Mouse (Mus musculus) R1 (cell line): ENCODE measurements around the gene Olfr1418.
"Not testable (repeated sequence)": the region's sequence is repeated elsewhere in the genome, so short reads cannot be mapped to it uniquely, and the experiment has no call there.

Source experiments
- DNase-seq: peaks from one replicate; pipeline ENCODE4 v3.0.0-alpha.2; 2018; ENCODE audit warnings: low read depth, low spot score

The Olfr1418 gene

DNA sequence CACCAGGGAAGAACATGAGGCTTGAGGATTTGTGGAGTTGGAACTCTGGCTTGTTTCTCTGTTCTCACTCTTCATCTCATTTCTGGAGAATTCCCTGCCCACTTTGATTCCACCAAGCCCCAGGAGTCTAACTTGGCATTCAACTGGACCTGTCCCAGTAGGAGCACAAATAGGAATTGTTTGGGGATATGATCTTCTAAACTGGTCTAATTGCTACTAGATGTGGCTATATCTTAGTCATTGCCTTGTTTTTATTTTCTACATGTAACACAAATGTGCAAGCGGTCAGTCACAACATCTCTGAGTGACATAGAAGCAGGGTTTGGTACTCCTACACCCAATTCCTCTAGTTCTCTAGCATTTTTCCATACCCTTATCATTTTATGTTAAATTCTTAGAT is at the start of gene Olfr1418:
Gene Olfr1418 (minus strand): TSS at position 101 of the 400 bp plus-strand sequence.
- no peak for DNase-seq

DNA sequence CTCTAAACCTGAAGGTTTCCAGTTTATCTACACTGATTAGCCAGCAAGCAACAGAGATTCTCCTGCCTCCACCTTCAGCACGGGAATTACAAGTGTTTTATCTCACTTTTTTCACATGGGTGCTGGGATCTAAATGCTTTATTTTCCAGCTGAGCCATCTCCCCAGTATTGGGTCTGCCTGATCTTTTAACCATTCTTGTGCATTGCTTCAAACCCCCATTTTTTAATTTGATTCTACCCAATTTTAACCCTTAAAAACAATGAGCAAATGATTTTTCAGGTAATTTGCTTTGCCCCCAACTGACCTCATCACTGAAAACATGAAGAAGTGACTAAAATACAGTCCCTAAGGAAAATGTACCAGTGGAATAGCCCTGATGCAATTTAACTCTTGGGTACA is 25.4 kb upstream of the Olfr1418 start, which contains the start of gene Olfr1420:
Gene Olfr1420 (plus strand): TSS at position 301 of the 400 bp plus-strand sequence.
- no peak for DNase-seq

DNA sequence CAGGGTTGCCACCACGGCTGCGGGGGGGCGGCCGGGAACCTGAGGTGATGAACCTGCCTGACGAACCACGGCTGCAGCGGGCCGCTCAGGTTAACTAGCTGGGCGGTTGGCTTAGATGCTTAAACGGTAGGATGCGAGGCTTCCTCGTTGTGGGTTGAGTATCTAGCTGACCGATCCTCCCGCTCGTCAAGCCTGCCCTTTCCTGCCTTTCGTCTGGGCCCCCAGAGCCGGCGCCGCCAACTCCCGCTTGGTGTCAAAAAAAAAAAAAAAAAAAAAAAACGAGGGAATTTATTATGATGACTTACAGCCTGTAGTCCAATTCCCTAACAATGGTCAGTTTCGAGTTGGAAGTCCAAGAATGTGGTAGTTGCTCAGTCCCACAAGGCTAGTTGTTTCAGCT is 17.5 kb upstream of the Olfr1418 start:
- not testable (repeated sequence) for DNase-seq

DNA sequence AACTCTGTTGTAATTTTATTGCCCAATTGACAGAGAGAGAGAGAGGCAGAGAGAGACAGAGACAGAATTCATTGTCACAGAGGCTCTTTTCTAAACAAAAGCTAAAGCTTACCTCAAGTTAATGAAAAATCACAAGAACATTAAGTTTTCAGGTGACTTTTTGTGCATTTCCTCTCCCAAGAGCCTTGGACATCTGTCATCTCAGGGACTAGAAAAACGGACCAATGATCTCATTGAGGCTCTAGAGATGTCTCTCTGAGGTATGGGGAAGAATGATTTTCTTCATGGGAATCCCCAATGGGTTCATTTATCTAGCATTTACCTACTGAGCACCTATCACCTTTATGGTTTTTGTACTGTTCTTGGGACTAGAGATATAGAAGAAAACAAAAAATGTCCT is 14.1 kb upstream of the Olfr1418 start, which contains the start of gene Olfr1419:
Gene Olfr1419 (minus strand): TSS at position 101 of the 400 bp plus-strand sequence.
- DNase-seq = no peak

- DNase-seq = peak; percentile 71
Measured at GRCm38 (mm10) chr19:11867837-11868236, 7.0 kb upstream of the Olfr1418 start.

- peak; percentile 13 for DNase-seq
Measured at GRCm38 (mm10) chr19:11856506-11856905, 4.4 kb downstream of the Olfr1418 start.

GRCm38 (mm10) chr19:11854821-11855220 is 6.0 kb downstream of the Olfr1418 start:
- DNase-seq = no peak

GRCm38 (mm10) chr19:11852652-11853051 is 8.2 kb downstream of the Olfr1418 start:
- peak; percentile 5 for DNase-seq

GRCm38 (mm10) chr19:11846333-11846732 is 14.5 kb downstream of the Olfr1418 start:
- no peak for DNase-seq

GRCm38 (mm10) chr19:11839119-11839518 is 21.7 kb downstream of the Olfr1418 start, which contains the start of gene Olfr1417:
Gene Olfr1417, minus strand, starts transcription at chr19:11839219.
- no peak for DNase-seq

DNA sequence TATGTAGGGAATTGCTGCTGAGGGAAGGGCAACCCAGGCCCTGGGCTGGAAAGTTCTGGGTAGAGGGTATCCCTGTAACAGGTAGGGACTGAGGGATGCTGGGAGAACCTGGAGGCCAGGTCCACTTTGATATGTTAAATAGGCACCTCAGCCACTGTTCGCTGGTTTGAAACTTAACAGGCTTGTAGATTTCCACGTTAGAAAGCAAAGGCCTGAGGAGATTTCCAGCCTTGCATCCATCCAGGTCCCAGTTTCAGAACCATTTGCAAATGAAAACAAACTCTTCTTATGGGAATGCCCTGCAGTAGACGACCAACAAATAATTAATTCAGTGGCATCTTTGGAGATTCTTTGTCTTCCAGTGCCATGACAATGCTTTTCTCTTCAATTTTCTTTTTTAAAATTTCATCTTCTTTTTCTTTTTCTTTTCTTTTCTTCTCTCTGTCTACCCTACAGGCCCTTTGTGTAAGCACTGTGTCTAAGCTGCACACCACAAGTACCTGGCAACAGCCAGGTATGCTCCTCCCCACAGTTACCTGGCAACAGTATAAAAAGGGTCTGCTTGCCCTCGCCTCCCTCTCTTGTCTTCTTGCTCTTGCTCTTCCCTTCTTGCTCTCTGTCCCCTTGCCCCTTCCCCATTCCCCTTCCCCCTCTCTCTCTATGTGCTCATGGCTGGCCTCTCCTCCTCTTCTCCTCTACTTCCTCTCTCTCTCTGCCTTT is 37.4 kb downstream of the Olfr1418 start:
- DNase-seq = peak; percentile 48

- peak; percentile 58 for DNase-seq
Measured at GRCm38 (mm10) chr19:11820211-11820610, 40.7 kb downstream of the Olfr1418 start.

- DNase-seq = peak; percentile 87
Measured at GRCm38 (mm10) chr19:11819800-11820199, 41.1 kb downstream of the Olfr1418 start.

DNA sequence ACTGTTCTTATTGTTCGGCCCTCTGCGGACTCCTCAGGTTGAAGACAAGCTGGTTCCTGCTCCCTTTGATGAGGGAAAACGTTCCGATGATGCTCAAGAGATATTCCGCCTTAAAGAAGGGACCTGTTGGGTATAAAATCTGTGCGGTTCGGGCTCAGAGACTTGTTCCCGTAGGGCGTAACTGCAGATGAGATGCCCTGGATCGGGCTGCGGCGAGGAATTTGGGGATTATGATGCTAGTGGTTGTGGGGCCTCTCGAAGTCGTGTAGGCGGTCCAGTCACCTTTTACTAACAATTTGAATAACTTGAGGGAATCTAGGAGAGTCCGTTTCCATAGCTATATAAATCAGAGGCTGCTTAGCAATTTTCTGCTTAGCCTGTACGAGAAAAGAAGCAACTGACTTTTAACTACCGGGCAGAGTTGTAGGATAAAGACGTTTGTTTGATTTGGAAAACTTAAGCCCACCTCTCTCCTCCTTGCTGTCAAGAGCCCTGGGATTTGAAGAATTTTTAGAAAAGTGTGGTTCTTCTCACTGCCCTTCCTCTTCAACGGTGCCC is 41.6 kb downstream of the Olfr1418 start, which contains the start of gene Stx3:
Gene Stx3 (minus strand): TSS at position 261 of the 558 bp plus-strand sequence.
- DNase-seq = no peak

- DNase-seq = peak; percentile 55
Measured at GRCm38 (mm10) chr19:11818199-11819142, 42.4 kb downstream of the Olfr1418 start.

DNA sequence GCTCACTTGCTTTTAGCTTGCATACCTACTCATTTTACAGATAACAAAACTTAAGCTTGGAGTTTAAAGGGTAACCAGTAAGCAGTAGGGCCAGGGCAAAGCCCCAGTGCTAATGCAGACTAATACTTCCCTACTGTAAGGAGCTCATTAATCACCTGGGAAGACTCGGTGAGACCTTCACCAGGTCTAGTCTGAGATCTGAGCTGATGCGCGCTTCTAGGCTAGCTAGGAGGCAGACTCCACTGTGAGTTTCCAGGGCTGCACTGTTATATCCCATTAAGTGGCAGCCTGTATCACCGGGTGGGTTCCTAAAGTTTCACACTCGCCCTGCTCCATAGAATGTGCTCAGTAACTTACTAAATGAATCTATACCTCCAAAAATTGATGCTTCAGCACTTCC is 43.3 kb downstream of the Olfr1418 start:
- DNase-seq = no peak

GRCm38 (mm10) chr19:11816706-11817105 is 44.2 kb downstream of the Olfr1418 start:
- DNase-seq = no peak

DNA sequence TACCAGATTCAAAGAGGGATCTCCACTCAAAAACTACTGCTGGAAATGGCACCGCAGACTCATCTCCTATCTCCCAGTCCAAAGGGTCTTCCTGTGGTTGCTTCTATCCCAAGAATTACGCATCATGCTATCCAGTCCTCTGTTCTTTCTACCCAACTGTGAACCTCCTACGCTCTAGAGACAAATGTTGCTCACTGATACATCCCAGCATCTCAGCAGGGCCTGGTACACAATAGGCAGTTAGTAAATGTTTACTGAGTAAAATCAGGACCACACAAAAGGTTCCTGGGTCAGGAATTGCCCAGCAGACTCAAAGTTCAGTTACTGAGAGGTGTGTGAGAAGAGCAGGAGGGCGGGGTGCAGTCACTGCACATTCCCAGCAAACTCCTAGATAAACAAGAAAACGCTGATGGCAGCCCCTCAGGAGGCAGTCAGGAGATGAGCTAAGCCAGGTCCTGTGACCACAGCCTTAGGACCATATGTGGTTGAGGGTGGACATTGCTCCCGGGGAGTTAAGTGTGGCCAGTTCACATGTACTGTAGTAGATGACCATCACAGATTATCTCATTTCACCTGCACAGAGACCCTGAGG is 46.0 kb downstream of the Olfr1418 start:
- DNase-seq = no peak

GRCm38 (mm10) chr19:11813649-11814048 is 47.2 kb downstream of the Olfr1418 start:
- peak; percentile 71 for DNase-seq

GRCm38 (mm10) chr19:11813136-11813535 is 47.7 kb downstream of the Olfr1418 start:
- no peak for DNase-seq

DNA sequence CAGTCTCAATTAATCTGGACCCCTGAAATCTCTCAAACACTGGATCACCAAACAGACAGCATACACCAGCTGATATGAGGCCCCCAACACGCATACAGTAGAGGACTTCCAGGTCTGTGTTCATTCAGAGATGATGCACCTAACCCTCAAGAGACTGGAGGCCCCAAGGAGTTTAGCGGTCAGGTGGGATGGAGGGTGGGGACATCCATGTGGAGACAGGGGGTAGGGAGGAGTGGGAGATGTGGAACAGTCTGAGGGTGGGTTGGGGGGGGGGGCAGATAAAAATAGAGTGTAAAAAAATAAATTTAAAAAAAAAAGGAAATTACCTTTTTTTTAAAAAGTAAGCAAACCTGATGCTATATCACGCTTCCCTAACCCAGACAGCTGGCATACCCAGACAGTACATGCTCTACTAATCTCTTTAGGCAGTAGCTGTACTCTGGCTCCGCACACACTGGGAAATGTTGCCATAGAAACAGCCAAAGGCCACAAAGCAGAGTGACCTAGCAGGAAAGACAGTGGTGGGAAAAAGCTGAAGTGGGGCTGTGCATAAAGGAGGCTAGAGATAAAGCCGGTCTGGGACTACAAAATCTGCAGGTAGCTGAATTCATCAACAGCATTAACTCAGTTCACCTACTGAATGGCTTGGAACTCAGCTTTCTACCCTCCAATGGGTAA is 49.0 kb downstream of the Olfr1418 start:
- peak; percentile 78 for DNase-seq
